Mouse (Mus musculus) olfactory bulb, adult 2 months (tissue): ENCODE results near the gene Sema4b.

Source experiments
- CTCF ChIP-seq: fragments of 200-500 bp; IDR thresholded peaks from 2 replicates; pipeline ENCODE4 v1.5.1; 2012; ENCODE audit warnings: low read depth, mild to moderate bottlenecking, low read length, moderate library complexity; ENCODE audit not compliant: insufficient read depth
- POLR2A ChIP-seq: fragments of 200-500 bp; IDR thresholded peaks from 2 replicates; pipeline ENCODE4 v1.6.1; 2012; ENCODE audit warnings: mild to moderate bottlenecking, low read depth, low read length, moderate library complexity; ENCODE audit not compliant: insufficient read depth

GRCm38 (mm10) chr7:80156711-80157227 lies 29.9 kb upstream of the Sema4b start:
- TF ChIP-seq CTCF (no peak; the same call in 1 of the 2 replicates), POLR2A (no peak)
